Mouse (Mus musculus): ENCODE measurements at regions not wholly inside any gene's neighbourhood (a gene's known extent, or its start where the extent isn't known, plus 50 kb on each side); places are given as distances from the start of the nearest gene placed in this dataset.
A peak's percentile ranks its signal among the peaks of the same experiment; 100 is the strongest.

DNA sequence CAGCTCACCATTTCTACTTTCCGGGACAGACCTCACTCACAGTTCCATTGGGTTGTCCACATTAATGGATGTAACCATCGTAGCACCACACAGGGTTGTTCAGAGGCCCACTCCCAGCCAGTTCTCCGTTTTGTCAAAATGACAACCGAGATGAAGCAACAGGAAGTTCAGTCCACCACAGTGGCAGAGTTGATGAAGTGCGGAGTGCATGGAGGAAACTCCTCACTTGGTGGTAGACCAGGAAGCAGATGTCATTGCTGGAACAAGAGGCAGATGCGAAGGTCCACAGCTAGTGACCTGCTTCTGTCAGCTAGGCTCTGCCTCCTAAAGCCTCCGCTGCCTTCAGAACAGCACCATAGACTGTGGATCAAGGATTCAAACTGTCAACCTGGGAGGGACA is 59.5 kb upstream of the Dhx15 start:
- Histone ChIP-seq H3K9ac (ENCODE audit: low read length) (no peak overlapping the region), H3K4me2 (ENCODE audit: low read depth, severe bottlenecking) (no peak overlapping the region), H3K4me3 (ENCODE audit: low read depth, low read length) (no peak overlapping the region), H3K27ac (replicated peaks; ENCODE audit: low read depth, low read length) (no peak overlapping the region), H3K4me1 (ENCODE audit: control insufficient read depth, insufficient read depth, low read length) (no peaks in the 10 kb centered on the region), H3K9me3 (ENCODE audit: control insufficient read depth, low read length) (no peaks in the 10 kb centered on the region), H3K36me3 (ENCODE audit: control insufficient read depth, insufficient read depth, low read length) (no peaks in the 10 kb centered on the region; the same call in 1 of the 2 replicates), H3K27me3 (ENCODE audit: control insufficient read depth, insufficient read depth, low read length) (no peaks in the 10 kb centered on the region)
- WGBS = 88% methylated on average over 7 of the region's 7 CpGs
- ATAC-seq (ENCODE audit: insufficient number of reproducible peaks, low FRiP score, low TSS enrichment, low read depth) (no peak), DNase-seq (ENCODE audit: low spot score) (no peak)

GRCm38 (mm10) chr5:52243931-52244330 is 53.6 kb upstream of the Dhx15 start:
- DNase-seq (ENCODE audit: low spot score) = no peak
- Histone ChIP-seq H3K4me2 (ENCODE audit: low read depth, severe bottlenecking) (no peak overlapping the region), H3K9ac (ENCODE audit: low read length) (no peak overlapping the region), H3K27ac (replicated peaks; ENCODE audit: low read depth, low read length) (no peak overlapping the region), H3K36me3 (ENCODE audit: control insufficient read depth, insufficient read depth, low read length) (no peaks in the 10 kb centered on the region; the same call in 1 of the 2 replicates), H3K4me3 (ENCODE audit: low read depth, low read length) (no peak overlapping the region), H3K4me1 (ENCODE audit: control insufficient read depth, insufficient read depth, low read length) (no peaks in the 10 kb centered on the region), H3K27me3 (ENCODE audit: control insufficient read depth, insufficient read depth, low read length) (no peaks in the 10 kb centered on the region), H3K9me3 (ENCODE audit: control insufficient read depth, low read length) (no peaks in the 10 kb centered on the region)
- WGBS = 77% methylated on average over 4 of the region's 4 CpGs
- ATAC-seq (ENCODE audit: insufficient number of reproducible peaks, low FRiP score, low TSS enrichment, low read depth) = no peak

- Histone ChIP-seq H3K9ac (ENCODE audit: low read length) (no peak overlapping the region), H3K9me3 (ENCODE audit: control insufficient read depth, low read length) (no peaks in the 10 kb centered on the region), H3K4me2 (ENCODE audit: low read depth, severe bottlenecking) (no peak overlapping the region), H3K36me3 (ENCODE audit: control insufficient read depth, insufficient read depth, low read length) (no peaks in the 10 kb centered on the region), H3K27me3 (ENCODE audit: control insufficient read depth, insufficient read depth, low read length) (no peaks in the 10 kb centered on the region), H3K4me1 (ENCODE audit: control insufficient read depth, insufficient read depth, low read length) (peaks cover under 1% of the 10 kb centered on the region; the same call in 1 of the 2 replicates), H3K27ac (replicated peaks; ENCODE audit: low read depth, low read length) (no peak overlapping the region), H3K4me3 (ENCODE audit: low read depth, low read length) (no peak overlapping the region)
- WGBS = 93% methylated on average over 2 of the region's 2 CpGs
- DNase-seq (ENCODE audit: low spot score) (no peak), ATAC-seq (ENCODE audit: insufficient number of reproducible peaks, low FRiP score, low TSS enrichment, low read depth) (no peak)
Measured at GRCm38 (mm10) chr5:52242414-52242813, 52.1 kb upstream of the Dhx15 start.

- Histone ChIP-seq H3K36me3 (ENCODE audit: control insufficient read depth, insufficient read depth, low read length) (no peaks in the 10 kb centered on the region), H3K4me3 (ENCODE audit: low read depth, low read length) (no peak overlapping the region), H3K9me3 (ENCODE audit: control insufficient read depth, low read length) (no peaks in the 10 kb centered on the region), H3K27me3 (ENCODE audit: control insufficient read depth, insufficient read depth, low read length) (no peaks in the 10 kb centered on the region), H3K4me1 (ENCODE audit: control insufficient read depth, insufficient read depth, low read length) (peaks cover 2% of the 10 kb centered on the region; the same call in 1 of the 2 replicates), H3K27ac (replicated peaks; ENCODE audit: low read depth, low read length) (no peak overlapping the region), H3K4me2 (ENCODE audit: low read depth, severe bottlenecking) (no peak overlapping the region), H3K9ac (ENCODE audit: low read length) (no peak overlapping the region)
- 3% methylated on average over 2 of the region's 2 CpGs for WGBS
- DNase-seq (ENCODE audit: low spot score) (peak; percentile 58), ATAC-seq (ENCODE audit: insufficient number of reproducible peaks, low FRiP score, low TSS enrichment, low read depth) (no peak)
Measured at GRCm38 (mm10) chr5:52240540-52240939, 50.2 kb upstream of the Dhx15 start.
